Mouse (Mus musculus) liver, adult 2 months (tissue): ENCODE measurements at regions not wholly inside any gene's neighbourhood (a gene's known extent, or its start where the extent isn't known, plus 50 kb on each side); places are given as distances from the start of the nearest gene placed in this dataset.
A peak's percentile ranks its signal among the peaks of the same experiment; 100 is the strongest.

Source experiments
- DNase-seq: peaks from one replicate; pipeline ENCODE4 v3.0.0-alpha.2; 2011; ENCODE audit warnings: low read depth, low spot score; ENCODE audit errors: extremely low read depth
- H3K27ac ChIP-seq: fragments of 200-500 bp; replicated peaks from 2 replicates; pipeline ENCODE4 v1.5.1; 2012; ENCODE audit warnings: low read depth, mild to moderate bottlenecking, control low read depth, inconsistent platforms, low read length; ENCODE audit not compliant: insufficient read depth
- H3K27me3 ChIP-seq: fragments of 200-500 bp; 2 replicates; pipeline ENCODE4 v1.6.1; 2012; ENCODE audit warnings: mild to moderate bottlenecking, moderate library complexity, low read length, inconsistent platforms; ENCODE audit not compliant: control insufficient read depth, insufficient read depth
- H3K36me3 ChIP-seq: fragments of 200-500 bp; 2 replicates; pipeline ENCODE4 v1.6.1; 2012; ENCODE audit warnings: low read length, inconsistent platforms; ENCODE audit not compliant: control insufficient read depth, insufficient read depth
- H3K4me1 ChIP-seq: fragments of 200-500 bp; 2 replicates; pipeline ENCODE4 v1.6.1; 2011; ENCODE audit warnings: low read length; ENCODE audit not compliant: control insufficient read depth, insufficient read depth
- H3K4me3 ChIP-seq: fragments of 200-500 bp; 2 replicates; pipeline ENCODE4 v1.5.1; 2011; ENCODE audit warnings: low read depth, mild to moderate bottlenecking, control low read depth, low read length, moderate library complexity; ENCODE audit not compliant: insufficient read depth
- H3K79me2 ChIP-seq: fragments of 200-500 bp; 2 replicates; pipeline ENCODE4 v1.6.1; 2012; ENCODE audit warnings: inconsistent platforms, mild to moderate bottlenecking, low read length, moderate library complexity; ENCODE audit not compliant: control insufficient read depth, insufficient read depth
- H3K9ac ChIP-seq: fragments of 200-500 bp; 2 replicates; pipeline ENCODE4 v1.6.1; 2012; ENCODE audit warnings: low read depth, mild to moderate bottlenecking, control low read depth, inconsistent platforms, low read length
- CTCF ChIP-seq: fragments of 200-500 bp; IDR thresholded peaks from 2 replicates; pipeline ENCODE4 v1.5.1; 2011; ENCODE audit warnings: low read depth, low read length, control low read depth
- POLR2A ChIP-seq: fragments of 200-500 bp; IDR thresholded peaks from 2 replicates; pipeline ENCODE4 v1.6.1; 2011; ENCODE audit warnings: low read length, control low read depth; ENCODE audit not compliant: insufficient read depth; ENCODE audit errors: extremely low read depth
- WGBS: fragments of 180-500 bp; shearing (Covaris S2); methylation state at CpG from one replicate; pipeline ENCODE4 v1.1.7; 2018; 5-methylcytosine and 5-hydroxymethylcytosine counted together

DNA sequence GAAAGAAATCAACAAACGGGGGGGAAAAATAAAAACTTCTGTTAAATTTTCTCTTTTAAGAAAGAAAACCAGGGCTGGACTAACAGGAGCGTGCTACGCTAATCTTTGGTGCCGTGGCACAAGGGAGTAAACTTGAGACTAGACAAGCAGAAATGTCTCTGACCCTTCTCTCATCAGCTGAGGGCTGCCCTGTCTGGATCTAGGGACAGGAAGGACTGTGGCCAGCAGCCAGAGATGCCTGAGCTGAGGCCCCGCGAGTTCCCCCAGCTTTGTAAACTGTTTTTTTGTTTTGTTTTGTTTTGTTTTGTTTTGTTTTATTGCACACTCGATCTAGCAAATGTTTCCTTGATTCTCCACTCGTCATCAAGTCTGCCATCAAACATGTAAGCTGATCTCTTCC lies 239.4 kb upstream of the Lrig3 start:
- Histone ChIP-seq H3K4me1 (no peaks in the 10 kb centered on the region), H3K27ac (no peak overlapping the region), H3K4me3 (no peak overlapping the region), H3K36me3 (no peaks in the 10 kb centered on the region), H3K79me2 (no peaks in the 10 kb centered on the region), H3K9ac (no peak overlapping the region), H3K27me3 (no peaks in the 10 kb centered on the region)
- 61% methylated on average over 8 of the region's 8 CpGs for WGBS
- no peak for DNase-seq
- no peak for TF ChIP-seq CTCF
- TF ChIP-seq POLR2A: no peak

DNA sequence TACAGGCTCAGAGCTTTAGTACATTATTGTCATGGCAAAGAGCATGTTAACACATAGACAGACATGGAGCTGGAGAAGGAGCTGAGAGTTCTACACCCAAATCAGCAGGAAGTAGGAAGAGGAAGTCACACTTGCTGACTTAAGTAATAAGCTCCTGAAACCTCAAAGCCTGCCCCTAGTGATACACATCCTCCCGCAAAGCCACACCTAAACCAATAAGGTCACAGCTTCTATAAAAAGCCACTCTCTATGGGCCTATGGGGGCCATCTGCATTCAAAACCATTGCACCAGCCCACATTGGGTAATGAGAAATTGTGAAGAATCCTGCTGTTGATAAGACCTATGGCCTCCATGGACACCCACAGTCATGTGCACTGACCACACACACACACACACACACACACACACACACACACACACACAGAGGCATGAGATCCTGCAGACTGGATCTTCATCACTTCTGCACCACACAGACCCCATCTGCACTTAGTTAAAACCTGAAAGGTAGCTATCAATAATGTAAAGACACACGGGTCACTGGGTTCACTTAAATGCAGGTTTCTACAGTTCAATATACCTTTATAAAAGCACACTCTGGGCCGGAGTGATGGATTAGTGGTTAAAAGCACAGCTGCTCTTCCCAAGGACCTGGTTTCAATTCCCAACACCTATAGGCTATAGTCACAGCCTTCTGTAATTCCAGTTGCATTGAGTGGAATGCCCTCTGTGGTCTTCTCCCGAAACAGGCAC lies 230.0 kb upstream of the Lrig3 start:
- Histone ChIP-seq H3K4me1 (no peaks in the 10 kb centered on the region), H3K36me3 (no peaks in the 10 kb centered on the region), H3K9ac (no peak overlapping the region), H3K27ac (no peak overlapping the region), H3K27me3 (no peaks in the 10 kb centered on the region), H3K79me2 (no peaks in the 10 kb centered on the region), H3K4me3 (no peak overlapping the region)
- no peak for TF ChIP-seq CTCF
- TF ChIP-seq POLR2A: no peak
- WGBS: 88% methylated on average over 4 of the region's 4 CpGs
- no peak for DNase-seq

DNA sequence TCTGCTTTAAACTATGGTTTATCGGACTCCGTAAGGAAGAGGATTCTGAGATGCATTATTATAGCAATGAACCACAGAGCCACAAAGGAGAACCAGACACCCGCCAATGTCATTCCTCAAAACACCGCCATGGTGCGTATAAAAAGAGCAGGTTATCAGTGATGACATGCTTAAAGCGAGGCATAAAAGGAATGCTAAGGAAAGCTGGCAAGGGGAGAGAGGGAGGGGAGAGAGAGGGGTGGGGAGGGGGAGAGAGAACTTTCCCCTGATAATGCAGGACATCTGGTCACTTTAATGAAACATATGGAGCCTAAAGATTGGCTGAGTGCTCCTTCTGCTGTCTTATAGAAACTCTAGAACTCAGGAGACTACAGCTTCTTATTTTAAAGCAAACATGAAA lies 222.8 kb upstream of the Lrig3 start:
- no peaks in the 10 kb centered on the region for H3K27me3 ChIP-seq
- no peak overlapping the region for H3K9ac ChIP-seq
- DNase-seq: no peak
- H3K36me3 ChIP-seq: no peaks in the 10 kb centered on the region
- no peak overlapping the region for H3K4me3 ChIP-seq
- no peaks in the 10 kb centered on the region for H3K79me2 ChIP-seq
- no peaks in the 10 kb centered on the region for H3K4me1 ChIP-seq
- no peak for TF ChIP-seq CTCF
- no peak for TF ChIP-seq POLR2A
- H3K27ac ChIP-seq: no peak overlapping the region
- WGBS: 82% methylated on average over 6 of the region's 6 CpGs

DNA sequence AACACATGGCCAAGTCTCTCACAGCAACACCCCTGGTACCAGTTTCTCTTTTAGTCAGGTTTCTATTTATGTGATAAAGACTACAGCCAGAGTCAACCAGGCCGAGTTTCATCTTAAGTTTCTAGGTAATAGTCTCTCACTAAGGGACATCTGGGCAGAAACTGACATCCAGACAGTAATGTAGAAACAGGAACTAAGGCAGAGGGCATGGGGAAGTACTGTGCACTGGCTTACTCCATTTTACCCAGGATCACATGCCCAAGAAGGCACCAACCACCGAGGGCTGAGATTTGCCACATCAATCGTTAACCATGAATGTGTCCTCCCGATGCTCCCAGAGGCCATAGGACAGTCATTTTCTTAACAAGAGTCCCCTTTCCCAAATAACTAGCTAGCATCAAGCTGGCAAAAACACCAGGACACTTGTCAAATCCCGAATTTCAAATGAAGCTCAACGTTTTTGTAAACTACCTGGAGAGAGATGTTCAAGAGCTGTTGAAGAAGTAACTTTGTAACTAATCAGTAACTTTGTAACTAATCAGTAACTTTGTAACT lies 216.9 kb upstream of the Lrig3 start:
- peak; percentile 7 for DNase-seq
- 50% methylated on average over 6 of the region's 6 CpGs for WGBS
- Histone ChIP-seq H3K9ac (no peak overlapping the region), H3K27me3 (no peaks in the 10 kb centered on the region), H3K27ac (no peak overlapping the region), H3K4me1 (no peaks in the 10 kb centered on the region), H3K4me3 (no peak overlapping the region), H3K79me2 (no peaks in the 10 kb centered on the region), H3K36me3 (no peaks in the 10 kb centered on the region)
- TF ChIP-seq POLR2A (no peak), CTCF (no peak)

DNA sequence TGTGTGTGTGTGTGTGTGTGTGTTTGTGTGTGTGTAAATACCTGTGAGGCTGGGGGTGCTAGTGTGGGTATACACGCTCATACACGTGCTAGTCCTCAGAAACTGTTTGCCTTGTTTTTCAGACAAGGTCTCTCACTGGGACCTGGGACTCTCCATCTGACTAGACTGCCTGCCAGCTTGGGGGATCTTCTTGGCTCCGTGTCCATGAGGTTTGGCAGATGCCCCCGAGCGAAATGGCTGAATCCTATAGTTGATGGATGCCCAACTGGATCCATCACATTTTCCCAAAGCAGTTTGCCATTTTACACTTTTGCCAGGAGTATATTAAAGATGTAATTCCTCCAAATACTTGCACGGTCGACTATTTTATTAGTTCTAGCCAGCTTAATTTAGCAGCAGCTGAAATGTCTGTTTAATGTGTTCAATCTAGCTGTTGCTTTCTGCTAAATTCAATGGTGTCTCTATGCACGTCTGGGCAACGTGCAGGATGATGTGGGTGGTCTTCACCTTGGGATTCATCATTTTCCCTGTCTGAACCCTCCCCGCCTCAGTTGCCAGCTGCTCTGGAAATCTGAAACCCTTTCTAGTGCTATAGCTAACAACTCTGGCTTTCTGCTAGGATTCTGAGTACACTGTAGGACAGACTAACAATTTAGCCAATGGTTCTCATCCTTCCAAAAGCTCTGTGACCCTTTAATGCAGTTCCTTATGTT lies 213.3 kb upstream of the Lrig3 start:
- H3K4me1 ChIP-seq: no peaks in the 10 kb centered on the region
- TF ChIP-seq CTCF: no peak
- TF ChIP-seq POLR2A: no peak
- no peaks in the 10 kb centered on the region for H3K27me3 ChIP-seq
- H3K36me3 ChIP-seq: no peaks in the 10 kb centered on the region
- no peaks in the 10 kb centered on the region for H3K79me2 ChIP-seq
- no peak overlapping the region for H3K27ac ChIP-seq
- no peak for DNase-seq
- H3K4me3 ChIP-seq: no peak overlapping the region
- H3K9ac ChIP-seq: no peak overlapping the region
- WGBS: 90% methylated on average over 10 of the region's 10 CpGs

DNA sequence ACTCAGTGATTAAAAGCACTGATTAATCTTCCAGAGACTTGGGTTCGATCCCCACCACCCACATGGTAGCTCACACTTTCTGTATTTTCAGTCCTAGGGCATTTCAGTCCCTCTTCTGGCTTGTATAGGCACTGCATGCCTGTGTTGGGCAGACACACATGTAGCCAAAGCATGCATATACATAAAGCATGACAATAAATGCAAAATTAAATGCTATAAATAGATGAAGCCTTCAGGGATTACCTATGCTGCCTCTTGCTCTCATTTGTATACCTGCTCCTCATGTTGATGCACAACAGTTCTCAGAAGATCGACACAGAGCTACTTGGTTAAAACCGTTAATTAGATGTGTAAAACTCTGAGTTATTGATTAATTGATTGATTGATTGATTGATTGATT lies 206.8 kb upstream of the Lrig3 start:
- no peaks in the 10 kb centered on the region for H3K36me3 ChIP-seq
- H3K9ac ChIP-seq: no peak overlapping the region
- no peaks in the 10 kb centered on the region for H3K79me2 ChIP-seq
- DNase-seq: no peak
- H3K4me1 ChIP-seq: no peaks in the 10 kb centered on the region
- no peak overlapping the region for H3K27ac ChIP-seq
- 83% methylated on average over 3 of the region's 3 CpGs for WGBS
- no peaks in the 10 kb centered on the region for H3K27me3 ChIP-seq
- no peak for TF ChIP-seq POLR2A
- no peak for TF ChIP-seq CTCF
- no peak overlapping the region for H3K4me3 ChIP-seq
